Mouse (Mus musculus) CH12.LX (cell line): ENCODE results near the gene Slc7a3.

Experiments
- CTCF ChIP-seq, 2 experiments: IDR thresholded peaks in 1 of 2; conservative IDR thresholded peaks in 1 of 2; 2 replicates each; pipeline ENCODE4 v1.5.1; 2011 to 2012; ENCODE audit warnings: low read depth in 2 of 2, low read length in 2 of 2, improper control_type of control experiment in 1 of 2, inconsistent platforms in 1 of 2, mild to moderate bottlenecking in 1 of 2, moderate library complexity in 1 of 2
- MAFK ChIP-seq: IDR thresholded peaks from 2 replicates; pipeline ENCODE4 v1.6.1; 2011; ENCODE audit warnings: low read length, improper control_type of control experiment; ENCODE audit not compliant: insufficient replicate concordance
- POLR2A ChIP-seq: IDR thresholded peaks from 2 replicates; pipeline ENCODE4 v1.6.1; 2011; ENCODE audit warnings: low read depth, mild to moderate bottlenecking, improper control_type of control experiment, low read length
- RAD21 ChIP-seq: IDR thresholded peaks from 2 replicates; pipeline ENCODE4 v1.6.1; 2011; ENCODE audit warnings: low read depth, mild to moderate bottlenecking, low read length, improper control_type of control experiment, moderate library complexity

GRCm38 (mm10) chrX:101085920-101086319 lies at the start of gene Slc7a3:
- TF ChIP-seq POLR2A (no peak), CTCF (conservative IDR thresholded peaks at IDR 0.05 in 1 of 2, IDR thresholded peaks at IDR 0.05 in 1 of 2; ENCODE audit: low read depth in 2 of 2, low read length in 2 of 2) (no peak), MAFK (no peak), RAD21 (no peak)
